Mouse (Mus musculus): ENCODE measurements at regions not wholly inside any gene's neighbourhood (a gene's known extent, or its start where the extent isn't known, plus 50 kb on each side); places are given as distances from the start of the nearest gene placed in this dataset.

- no peak for DNase-seq (ENCODE audit: low read depth)
- TF ChIP-seq POLR2A (IDR thresholded peaks at IDR 0.05; ENCODE audit: borderline replicate concordance, extremely low read depth, insufficient read depth, insufficient read length, poor library complexity, severe bottlenecking) (no peak), CTCF (IDR thresholded peaks at IDR 0.05; ENCODE audit: borderline replicate concordance, extremely low read depth, insufficient read depth, insufficient read length) (no peak)
Measured at GRCm38 (mm10) chr10:84003601-84004149, 281.0 kb downstream of the 1500009L16Rik start.

DNA sequence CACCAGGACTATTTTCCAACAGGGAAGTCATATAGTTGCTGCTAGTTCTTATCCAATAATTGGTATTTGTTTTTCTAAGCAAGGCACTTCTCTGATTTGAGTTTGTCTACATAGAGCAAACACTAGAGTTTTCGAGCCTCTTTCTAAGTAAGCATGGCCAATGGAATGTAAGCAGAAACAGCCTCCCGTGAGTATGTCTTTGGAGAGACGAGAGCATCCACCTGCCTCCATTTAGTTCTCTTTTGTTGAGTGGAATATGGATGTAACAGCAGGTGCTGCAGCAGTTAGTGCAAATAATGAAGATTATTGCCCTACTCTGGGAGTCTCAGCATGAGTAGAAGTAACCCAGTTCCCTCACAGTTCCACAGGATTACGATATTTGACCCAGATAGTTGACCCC lies 286.3 kb downstream of the 1500009L16Rik start:
- no peak for DNase-seq (ENCODE audit: low read depth)
- no peak for TF ChIP-seq POLR2A (IDR thresholded peaks at IDR 0.05; ENCODE audit: borderline replicate concordance, extremely low read depth, insufficient read depth, insufficient read length, poor library complexity, severe bottlenecking)
- TF ChIP-seq CTCF (IDR thresholded peaks at IDR 0.05; ENCODE audit: borderline replicate concordance, extremely low read depth, insufficient read depth, insufficient read length): no peak

DNA sequence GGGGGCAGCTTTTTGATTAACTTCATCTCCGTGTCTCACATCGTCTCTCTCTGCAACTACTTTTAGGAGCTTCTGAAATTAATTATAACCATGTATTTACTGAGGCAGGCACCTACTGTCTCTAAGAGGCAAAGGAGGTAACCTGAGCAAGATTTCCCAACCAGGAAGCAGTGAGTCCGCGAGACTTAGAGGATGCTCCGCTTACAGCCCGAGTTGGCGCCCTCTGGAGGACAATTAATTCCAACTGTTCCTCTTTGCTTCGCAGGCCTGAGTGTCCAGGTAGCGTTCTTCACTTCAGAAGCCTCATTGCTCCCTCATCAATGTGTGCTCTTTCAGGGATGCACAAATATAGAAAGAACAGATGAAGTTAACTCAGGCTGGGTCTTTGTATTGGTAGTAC lies 296.7 kb downstream of the 1500009L16Rik start:
- DNase-seq (ENCODE audit: low read depth): peak; percentile 82
- TF ChIP-seq POLR2A (IDR thresholded peaks at IDR 0.05; ENCODE audit: borderline replicate concordance, extremely low read depth, insufficient read depth, insufficient read length, poor library complexity, severe bottlenecking) (no peak), CTCF (IDR thresholded peaks at IDR 0.05; ENCODE audit: borderline replicate concordance, extremely low read depth, insufficient read depth, insufficient read length) (peak; percentile 84)

DNA sequence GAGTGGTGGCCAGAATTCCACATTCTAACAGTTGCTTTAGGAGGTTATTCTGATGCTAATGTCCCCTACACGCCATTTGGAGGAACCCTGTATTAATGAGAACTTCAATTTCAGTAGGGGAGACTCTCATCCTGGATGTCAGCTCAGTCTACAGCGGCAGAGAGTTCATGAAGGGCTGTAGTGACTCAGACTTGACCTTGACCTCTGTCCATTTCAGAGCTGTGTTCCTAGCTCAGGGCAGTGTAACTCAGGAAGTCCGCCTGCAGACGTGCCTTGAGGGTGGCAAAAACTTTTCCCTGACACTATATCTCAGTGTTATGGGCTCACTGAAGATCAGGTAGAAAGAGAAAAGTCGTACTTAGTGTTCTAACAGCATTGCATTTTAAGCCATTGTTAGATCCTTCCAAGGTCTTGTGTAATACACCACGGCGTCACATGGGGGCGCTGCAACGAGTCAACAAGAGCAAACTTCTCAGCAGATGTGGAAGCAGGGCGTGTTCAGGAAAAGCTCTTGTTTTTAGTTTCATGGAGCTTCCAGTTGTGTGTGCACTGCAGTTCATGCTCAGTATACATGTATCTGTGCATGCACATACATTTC lies 297.5 kb downstream of the 1500009L16Rik start:
- TF ChIP-seq POLR2A (IDR thresholded peaks at IDR 0.05; ENCODE audit: borderline replicate concordance, extremely low read depth, insufficient read depth, insufficient read length, poor library complexity, severe bottlenecking) (no peak), CTCF (IDR thresholded peaks at IDR 0.05; ENCODE audit: borderline replicate concordance, extremely low read depth, insufficient read depth, insufficient read length) (peak; percentile 54; the same call in 1 of the 2 replicates)
- peak; percentile 29 for DNase-seq (ENCODE audit: low read depth)

DNA sequence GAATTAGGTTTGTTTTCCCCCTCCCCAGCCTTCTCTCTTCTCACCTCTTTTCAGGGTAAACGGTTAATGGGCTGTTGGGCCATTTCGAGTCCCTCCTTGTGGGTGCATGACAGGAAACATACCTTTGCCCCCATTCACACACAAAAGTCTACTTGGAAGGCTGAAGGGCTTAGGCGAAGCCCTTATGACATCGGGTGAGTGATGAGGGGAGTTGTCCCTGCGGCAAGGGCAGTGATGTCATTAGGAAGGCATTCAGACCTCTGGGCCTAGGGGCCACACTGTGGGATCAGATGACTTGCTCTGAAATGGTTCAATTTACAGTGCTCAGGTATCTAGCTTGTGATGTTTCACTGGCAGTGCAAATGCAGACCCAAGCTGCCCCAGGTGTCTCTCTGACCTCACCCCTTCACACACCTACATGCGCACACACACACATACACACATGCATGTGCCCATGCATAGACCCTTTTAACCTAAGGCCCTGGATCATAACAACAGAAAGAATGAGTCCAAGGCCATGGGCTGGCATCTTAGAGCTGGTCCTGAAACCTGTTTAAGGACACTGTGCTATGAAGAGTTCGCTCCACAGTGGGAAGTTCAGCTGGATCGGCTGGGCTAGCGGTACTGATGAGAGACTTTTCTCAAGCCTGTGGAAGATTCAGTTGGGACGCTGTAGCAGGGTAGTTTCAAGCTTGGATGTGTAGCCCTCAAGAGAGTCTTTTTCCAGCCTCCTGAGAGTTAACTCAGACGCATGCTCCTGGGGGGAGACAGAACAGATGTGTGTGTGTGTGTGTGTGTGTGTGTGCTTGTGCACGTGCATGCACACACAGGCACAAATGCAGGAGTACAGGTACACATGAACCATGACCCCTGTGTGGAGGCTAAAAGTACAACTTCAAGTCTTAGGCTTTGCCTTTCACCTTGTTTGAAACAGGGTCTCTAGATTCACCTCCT lies 298.8 kb downstream of the 1500009L16Rik start:
- TF ChIP-seq CTCF (IDR thresholded peaks at IDR 0.05; ENCODE audit: borderline replicate concordance, extremely low read depth, insufficient read depth, insufficient read length): no peak
- TF ChIP-seq POLR2A (IDR thresholded peaks at IDR 0.05; ENCODE audit: borderline replicate concordance, extremely low read depth, insufficient read depth, insufficient read length, poor library complexity, severe bottlenecking): no peak
- no peak for DNase-seq (ENCODE audit: low read depth)

DNA sequence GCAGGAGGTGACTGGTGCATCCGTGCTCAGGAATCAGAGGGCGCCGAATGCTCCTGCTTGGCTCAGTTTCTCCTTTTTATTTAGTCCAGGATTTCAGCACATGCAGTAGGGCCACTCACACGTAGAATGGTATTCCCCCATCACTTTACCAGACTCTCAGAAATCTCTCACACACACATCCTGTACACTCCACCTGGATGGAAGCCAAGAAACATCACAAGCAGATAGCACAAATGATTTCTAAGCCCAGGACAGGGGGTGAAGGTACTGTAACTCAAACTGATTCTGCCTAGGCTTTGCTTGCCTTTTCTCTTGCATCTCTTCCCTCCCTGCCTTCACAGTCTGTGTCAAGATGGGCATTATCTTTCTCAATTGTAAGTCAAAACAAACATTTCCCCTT lies 301.6 kb downstream of the 1500009L16Rik start:
- no peak for TF ChIP-seq CTCF (IDR thresholded peaks at IDR 0.05; ENCODE audit: borderline replicate concordance, extremely low read depth, insufficient read depth, insufficient read length)

DNA sequence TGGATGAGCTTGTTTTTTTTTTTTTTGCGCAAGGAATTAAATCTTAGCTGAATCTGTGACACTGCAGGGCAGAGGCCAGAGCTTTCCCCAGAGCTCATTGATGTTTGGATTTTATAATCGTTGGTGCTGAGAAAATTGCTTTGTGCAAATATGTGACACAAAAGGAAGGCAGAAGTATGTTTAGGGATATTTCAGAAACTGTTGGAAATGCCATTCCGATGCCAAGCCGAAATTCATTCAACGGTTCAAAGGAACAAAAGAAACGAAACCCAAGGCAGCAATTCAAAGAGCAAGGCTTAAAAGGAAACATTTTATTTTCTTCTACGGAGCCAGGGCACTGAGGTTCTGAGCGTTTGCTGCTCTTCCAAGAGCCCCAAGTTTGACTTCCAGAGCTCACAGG lies 302.2 kb downstream of the 1500009L16Rik start:
- TF ChIP-seq CTCF (IDR thresholded peaks at IDR 0.05; ENCODE audit: borderline replicate concordance, extremely low read depth, insufficient read depth, insufficient read length): no peak
- no peak for TF ChIP-seq POLR2A (IDR thresholded peaks at IDR 0.05; ENCODE audit: borderline replicate concordance, extremely low read depth, insufficient read depth, insufficient read length, poor library complexity, severe bottlenecking)
- DNase-seq (ENCODE audit: low read depth): peak; percentile 31

More for the DNA sequence above, 301.6 kb downstream of the 1500009L16Rik start:
- peak; percentile 38 for DNase-seq (ENCODE audit: low read depth)

DNA sequence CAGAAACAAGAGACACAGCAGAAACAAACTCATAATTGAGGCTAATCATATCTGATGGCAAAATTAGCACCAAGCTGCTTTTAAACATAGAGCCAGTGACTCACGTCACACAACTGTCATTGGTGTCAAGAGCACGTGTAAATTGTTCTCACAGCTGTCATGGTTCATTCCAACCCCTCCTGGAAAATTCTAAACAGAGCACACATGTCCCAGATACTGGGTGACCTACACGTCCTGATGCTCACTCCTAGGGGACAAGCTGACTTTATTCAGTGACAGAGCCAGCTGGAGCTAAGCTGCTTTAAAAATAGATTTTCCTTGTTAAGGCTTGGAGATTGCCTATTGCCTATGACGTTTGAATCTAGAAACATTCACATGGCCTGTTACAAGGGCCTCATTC lies 304.1 kb downstream of the 1500009L16Rik start:
- no peak for DNase-seq (ENCODE audit: low read depth)
- TF ChIP-seq CTCF (IDR thresholded peaks at IDR 0.05; ENCODE audit: borderline replicate concordance, extremely low read depth, insufficient read depth, insufficient read length) (no peak), POLR2A (IDR thresholded peaks at IDR 0.05; ENCODE audit: borderline replicate concordance, extremely low read depth, insufficient read depth, insufficient read length, poor library complexity, severe bottlenecking) (no peak)

GRCm38 (mm10) chr10:84036131-84036877 lies 313.6 kb downstream of the 1500009L16Rik start:
- TF ChIP-seq POLR2A (IDR thresholded peaks at IDR 0.05; ENCODE audit: borderline replicate concordance, extremely low read depth, insufficient read depth, insufficient read length, poor library complexity, severe bottlenecking): no peak
- no peak for TF ChIP-seq CTCF (IDR thresholded peaks at IDR 0.05; ENCODE audit: borderline replicate concordance, extremely low read depth, insufficient read depth, insufficient read length)
- peak; percentile 29 for DNase-seq (ENCODE audit: low read depth)

DNA sequence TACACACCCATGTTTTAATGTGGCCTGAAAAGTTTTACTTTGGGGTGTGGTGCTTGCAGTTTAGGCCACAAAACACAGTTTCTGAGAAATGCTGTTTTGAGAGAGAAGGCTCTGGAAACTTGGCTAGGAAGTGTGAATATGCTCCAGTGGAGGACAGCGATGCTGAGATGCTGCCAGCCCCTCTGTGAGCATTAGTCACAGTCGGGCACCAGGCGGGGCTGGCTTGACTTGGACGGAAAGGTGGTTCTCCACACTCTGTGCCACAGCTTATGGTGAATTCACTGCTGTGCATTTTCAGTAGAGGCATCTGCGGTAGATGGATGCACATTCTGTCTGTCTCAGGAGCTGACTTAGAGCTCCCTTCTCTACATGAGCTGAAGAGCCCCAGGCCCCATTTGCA lies 326.0 kb downstream of the 1500009L16Rik start:
- TF ChIP-seq CTCF (IDR thresholded peaks at IDR 0.05; ENCODE audit: borderline replicate concordance, extremely low read depth, insufficient read depth, insufficient read length): no peak
- no peak for TF ChIP-seq POLR2A (IDR thresholded peaks at IDR 0.05; ENCODE audit: borderline replicate concordance, extremely low read depth, insufficient read depth, insufficient read length, poor library complexity, severe bottlenecking)
- no peak for DNase-seq (ENCODE audit: low read depth)

DNA sequence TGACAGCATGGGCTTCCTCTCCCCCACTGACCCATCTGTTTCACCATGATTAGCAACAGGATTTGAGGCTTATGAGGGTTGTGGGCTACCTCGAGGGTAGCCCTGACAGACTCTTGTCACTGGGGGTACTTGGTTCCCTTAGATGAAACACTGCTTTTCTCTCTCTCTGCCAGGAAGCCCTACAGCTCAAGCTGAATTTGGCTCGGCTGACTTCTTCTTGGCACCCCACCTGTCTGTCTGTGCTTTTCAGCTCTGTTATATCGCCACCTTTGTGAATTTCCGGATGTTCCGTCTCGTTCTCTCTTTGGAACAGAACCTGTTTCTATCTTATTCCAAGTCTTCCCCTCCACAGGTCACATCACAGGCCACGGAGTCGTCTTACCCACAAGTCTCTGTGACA lies 330.0 kb downstream of the 1500009L16Rik start:
- TF ChIP-seq CTCF (IDR thresholded peaks at IDR 0.05; ENCODE audit: borderline replicate concordance, extremely low read depth, insufficient read depth, insufficient read length) (no peak), POLR2A (IDR thresholded peaks at IDR 0.05; ENCODE audit: borderline replicate concordance, extremely low read depth, insufficient read depth, insufficient read length, poor library complexity, severe bottlenecking) (no peak)
- DNase-seq (ENCODE audit: low read depth): no peak

All from brain, embryonic 14.5 days (tissue).